Mouse (Mus musculus) limb, embryonic 10.5 days (tissue): ENCODE measurements around the gene Als2cr12. TPM values are rescaled to one million over a fixed set of nuclear protein-coding genes. Genes with fewer than 3 reads are reported as not detected.
"Not testable (repeated sequence)": the region's sequence is repeated elsewhere in the genome, so short reads cannot be mapped to it uniquely, and the experiment has no call there.

Experiments
- DNase-seq: peaks from one replicate; pipeline ENCODE4 v3.0.0-alpha.2; 2017; ENCODE audit warnings: low spot score
- H3K27ac ChIP-seq: fragments of 300-500 bp; sonication (generic); 2 replicates; pipeline ENCODE4 v1.5.1; 2016; ENCODE audit warnings: mild to moderate bottlenecking
- H3K27me3 ChIP-seq: fragments of 300-500 bp; sonication (generic); 2 replicates; pipeline ENCODE4 v1.6.1; 2016; ENCODE audit warnings: low read depth, mild to moderate bottlenecking; ENCODE audit not compliant: poor library complexity, severe bottlenecking
- H3K36me3 ChIP-seq: fragments of 300-500 bp; sonication (generic); 2 replicates; pipeline ENCODE4 v1.6.1; 2016; ENCODE audit warnings: mild to moderate bottlenecking, moderate library complexity
- H3K4me1 ChIP-seq: fragments of 300-500 bp; sonication (generic); 2 replicates; pipeline ENCODE4 v1.6.1; 2016
- H3K4me3 ChIP-seq: fragments of 300-500 bp; sonication (generic); 2 replicates; pipeline ENCODE4 v1.5.1; 2016; ENCODE audit warnings: mild to moderate bottlenecking, moderate library complexity
- H3K9me3 ChIP-seq: fragments of 300-500 bp; sonication (generic); replicated peaks from 2 replicates; pipeline ENCODE4 v1.6.1; 2016; ENCODE audit warnings: mild to moderate bottlenecking
- WGBS: fragments of 180-500 bp; shearing (Covaris S2); methylation state at CpG from one replicate; pipeline ENCODE4 v1.1.7; 2016; 5-methylcytosine and 5-hydroxymethylcytosine counted together
- polyA plus RNA-seq: library from polyadenylated mRNA; unstranded; fragments of >200 nt; fragmentation: Nextera tagmentation; extraction: Ambion mirVana; gene quantifications from 2 replicates; pipeline ENCODE4 v1.2.1, GENCODE M21; 2016

Als2cr12 gene
- polyA plus RNA-seq, 1 experiment from 2014 or later, result not detected

DNA sequence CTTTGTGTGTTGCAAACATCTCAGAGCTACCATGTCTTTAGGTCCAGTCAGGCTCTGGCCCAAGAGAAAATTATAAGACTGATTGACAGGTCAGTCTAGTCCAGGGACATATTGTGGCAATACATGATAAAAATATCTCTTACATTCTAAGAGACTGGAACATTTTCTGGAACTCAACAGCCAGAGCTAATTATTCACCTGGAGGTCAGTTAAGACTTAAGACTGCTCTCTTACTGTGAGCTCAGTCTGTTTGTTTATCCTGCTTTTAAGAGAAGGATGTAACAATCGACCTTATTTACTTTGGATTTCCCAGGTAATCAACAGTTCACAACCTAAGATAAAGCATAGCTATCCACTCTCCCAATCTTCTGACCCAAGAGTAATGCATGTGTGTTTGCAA is 85.2 kb downstream of the Als2cr12 start:
- Histone ChIP-seq H3K9me3 (no peaks in the 10 kb centered on the region), H3K4me3 (no peak overlapping the region), H3K27me3 (no peaks in the 10 kb centered on the region), H3K27ac (no peak overlapping the region), H3K4me1 (no peaks in the 10 kb centered on the region), H3K36me3 (no peaks in the 10 kb centered on the region)
- WGBS, result 43% methylated on average over 1 of the region's 1 CpGs
- no peak for DNase-seq

- Histone ChIP-seq H3K4me1 (no peaks in the 10 kb centered on the region), H3K27ac (no peak overlapping the region), H3K4me3 (no peak overlapping the region), H3K27me3 (no peaks in the 10 kb centered on the region), H3K36me3 (no peaks in the 10 kb centered on the region), H3K9me3 (no peaks in the 10 kb centered on the region)
- no peak for DNase-seq
- 95% methylated on average over 1 of the region's 1 CpGs for WGBS
Measured at GRCm38 (mm10) chr1:58610166-58610565, 85.6 kb downstream of the Als2cr12 start.

GRCm38 (mm10) chr1:58609591-58609990 is 86.2 kb downstream of the Als2cr12 start:
- WGBS, result 92% methylated on average over 5 of the region's 5 CpGs
- not testable (repeated sequence) for H3K27ac ChIP-seq, H3K4me3 ChIP-seq, H3K9me3 ChIP-seq, H3K36me3 ChIP-seq, DNase-seq, H3K27me3 ChIP-seq, H3K4me1 ChIP-seq

- no peak for DNase-seq
- no peaks in the 10 kb centered on the region for H3K27me3 ChIP-seq
- WGBS, result 84% methylated on average over 4 of the region's 4 CpGs
Measured at GRCm38 (mm10) chr1:58603738-58604137, 92.1 kb downstream of the Als2cr12 start.

GRCm38 (mm10) chr1:58602681-58603080 is 93.1 kb downstream of the Als2cr12 start:
- no peak for DNase-seq
- Histone ChIP-seq H3K36me3 (no peaks in the 10 kb centered on the region), H3K4me1 (no peaks in the 10 kb centered on the region), H3K27me3 (no peaks in the 10 kb centered on the region), H3K9me3 (no peaks in the 10 kb centered on the region), H3K27ac (no peak overlapping the region), H3K4me3 (no peak overlapping the region)
- 89% methylated on average over 4 of the region's 4 CpGs for WGBS

More at GRCm38 (mm10) chr1:58603738-58604137, 92.1 kb downstream of the Als2cr12 start:
- no peaks in the 10 kb centered on the region for H3K4me1 ChIP-seq
- H3K27ac ChIP-seq, result no peak overlapping the region
- no peaks in the 10 kb centered on the region for H3K9me3 ChIP-seq
- H3K4me3 ChIP-seq, result no peak overlapping the region
- H3K36me3 ChIP-seq, result no peaks in the 10 kb centered on the region

Other genes with a start within 250 kb of the Als2cr12 start
- gene Orc2, start 190.9 kb downstream of the Als2cr12 start, polyA plus RNA-seq, result 50.1 and 55.6 TPM in 2 replicates
- 4.8 and 6.0 TPM in 2 replicates for gene Fam126b, start 109.7 kb downstream of the Als2cr12 start, polyA plus RNA-seq
- gene Ndufb3, start 109.6 kb downstream of the Als2cr12 start, polyA plus RNA-seq, result 140 and 144 TPM in 2 replicates
- 23.2 and 26.2 TPM in 2 replicates for gene Cflar, start 15.5 kb upstream of the Als2cr12 start, polyA plus RNA-seq
- 12.7 and 18.3 TPM in 2 replicates for gene Casp8, start 99.4 kb upstream of the Als2cr12 start, polyA plus RNA-seq